Mouse (Mus musculus) midbrain, embryonic 13.5 days (tissue): ENCODE measurements at regions not wholly inside any gene's neighbourhood (a gene's known extent, or its start where the extent isn't known, plus 50 kb on each side); places are given as distances from the start of the nearest gene placed in this dataset.

Source experiments
- ATAC-seq: fragments of 200-750 bp; cut with Nextera tagmentation; 2 replicates; pipeline ENCODE4 v1.8.0; 2017; ENCODE audit warnings: mild to moderate bottlenecking, moderate TSS enrichment, moderate library complexity
- H3K27ac ChIP-seq: fragments of 300-500 bp; sonication (generic); 2 replicates; pipeline ENCODE4 v1.5.1; 2015; ENCODE audit warnings: inconsistent platforms, mild to moderate bottlenecking, moderate library complexity
- H3K27me3 ChIP-seq: fragments of 300-500 bp; sonication (generic); 2 replicates; pipeline ENCODE4 v1.6.1; 2015; ENCODE audit warnings: mild to moderate bottlenecking, inconsistent platforms
- H3K36me3 ChIP-seq: fragments of 300-500 bp; sonication (generic); 2 replicates; pipeline ENCODE4 v1.6.1; 2015; ENCODE audit warnings: mild to moderate bottlenecking, inconsistent platforms
- H3K4me1 ChIP-seq: fragments of 300-500 bp; sonication (generic); replicated peaks from 2 replicates; pipeline ENCODE4 v1.6.1; 2015; ENCODE audit warnings: inconsistent platforms
- H3K4me2 ChIP-seq: fragments of 300-500 bp; sonication (generic); replicated peaks from 2 replicates; pipeline ENCODE4 v1.6.1; 2015; ENCODE audit warnings: moderate library complexity, mild to moderate bottlenecking, inconsistent platforms
- H3K4me3 ChIP-seq: fragments of 300-500 bp; sonication (generic); replicated peaks from 2 replicates; pipeline ENCODE4 v1.5.1; 2015; ENCODE audit warnings: mild to moderate bottlenecking, inconsistent platforms
- H3K9ac ChIP-seq: fragments of 300-500 bp; sonication (generic); replicated peaks from 2 replicates; pipeline ENCODE4 v1.6.1; 2015; ENCODE audit warnings: mild to moderate bottlenecking, inconsistent platforms
- H3K9me3 ChIP-seq: fragments of 300-500 bp; sonication (generic); 2 replicates; pipeline ENCODE4 v1.6.1; 2016; ENCODE audit warnings: mild to moderate bottlenecking, inconsistent platforms
- WGBS: fragments of 180-500 bp; shearing (Covaris S2); methylation state at CpG from one replicate; pipeline ENCODE4 v1.1.7; 2015; 5-methylcytosine and 5-hydroxymethylcytosine counted together

DNA sequence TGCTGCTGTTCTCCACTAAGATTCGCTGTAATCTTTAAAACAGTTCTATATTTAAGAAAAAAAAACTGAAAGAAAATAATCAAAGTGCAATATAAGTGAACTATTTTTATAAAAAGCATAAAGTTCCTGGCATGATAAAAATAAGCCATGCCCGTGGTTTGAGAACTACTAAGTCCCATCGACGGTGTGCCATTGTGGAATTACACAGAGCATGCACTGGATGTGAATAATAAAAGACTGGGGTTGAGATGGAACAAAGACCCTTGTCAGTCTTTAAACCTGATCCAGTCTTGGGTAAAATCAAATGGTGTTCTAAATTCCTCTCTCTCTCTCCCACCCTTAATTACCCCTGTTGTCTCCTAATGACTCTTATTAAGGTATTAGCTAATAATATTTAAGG, 137.7 kb upstream of the Gpc5 start:
- Histone ChIP-seq H3K9ac (no peak overlapping the region), H3K4me1 (peaks cover 11% of the 10 kb centered on the region), H3K36me3 (no peaks in the 10 kb centered on the region), H3K27ac (no peak overlapping the region), H3K4me2 (no peak overlapping the region), H3K27me3 (peaks cover 3% of the 10 kb centered on the region; the same call in 1 of the 2 replicates), H3K4me3 (no peak overlapping the region), H3K9me3 (no peaks in the 10 kb centered on the region)
- no peak for ATAC-seq
- 20% methylated on average over 4 of the region's 4 CpGs for WGBS

DNA sequence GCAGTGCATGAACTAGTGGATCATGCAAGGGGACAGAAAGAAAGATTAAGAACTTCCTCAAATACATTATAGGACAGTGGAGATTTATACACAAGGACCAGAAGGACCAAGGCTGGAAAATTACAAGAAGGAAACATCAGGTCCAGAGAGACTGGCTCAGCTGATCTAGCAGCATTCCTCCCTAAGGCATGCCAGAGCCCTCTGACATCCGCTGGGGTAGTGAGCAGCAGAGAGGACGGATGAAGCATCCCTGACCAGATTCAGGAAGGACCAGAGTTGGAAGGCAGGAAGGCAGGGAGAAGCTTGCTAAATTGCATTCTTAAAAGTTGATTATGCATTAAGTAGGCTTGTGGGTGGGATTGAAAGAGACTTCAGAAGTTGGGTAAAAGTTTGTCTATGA, 136.4 kb upstream of the Gpc5 start:
- no peak overlapping the region for H3K9ac ChIP-seq
- H3K36me3 ChIP-seq: no peaks in the 10 kb centered on the region
- WGBS: 34% methylated on average over 2 of the region's 2 CpGs
- H3K4me3 ChIP-seq: no peak overlapping the region
- no peak overlapping the region for H3K27ac ChIP-seq
- no peak for ATAC-seq
- peaks cover 11% of the 10 kb centered on the region for H3K4me1 ChIP-seq
- H3K9me3 ChIP-seq: no peaks in the 10 kb centered on the region
- peaks cover 3% of the 10 kb centered on the region; the same call in 1 of the 2 replicates for H3K27me3 ChIP-seq
- no peak overlapping the region for H3K4me2 ChIP-seq

DNA sequence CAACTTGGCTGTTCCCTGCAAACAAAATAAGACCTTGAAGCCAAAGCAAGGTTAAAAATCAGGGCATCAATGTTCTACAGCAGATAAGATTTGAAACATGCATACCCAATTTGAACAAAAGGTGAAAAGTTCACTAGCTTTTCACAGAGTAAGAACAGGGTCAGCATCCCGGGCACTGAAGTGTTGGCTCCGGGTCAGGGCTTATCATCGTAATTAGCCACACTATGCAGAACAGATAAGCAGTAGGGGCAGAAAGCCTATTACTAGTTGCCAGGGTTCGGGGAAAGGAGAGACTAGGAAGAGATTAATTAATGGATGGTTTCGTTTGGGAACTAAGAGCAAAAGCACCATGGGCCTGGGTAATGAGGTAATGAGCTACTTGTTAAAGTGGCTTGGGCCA, 131.7 kb upstream of the Gpc5 start:
- Histone ChIP-seq H3K4me1 (no peaks in the 10 kb centered on the region), H3K4me2 (no peak overlapping the region), H3K27ac (no peak overlapping the region), H3K9ac (no peak overlapping the region), H3K4me3 (no peak overlapping the region), H3K9me3 (no peaks in the 10 kb centered on the region), H3K36me3 (no peaks in the 10 kb centered on the region), H3K27me3 (no peaks in the 10 kb centered on the region)
- 33% methylated on average over 5 of the region's 5 CpGs for WGBS
- ATAC-seq: no peak

DNA sequence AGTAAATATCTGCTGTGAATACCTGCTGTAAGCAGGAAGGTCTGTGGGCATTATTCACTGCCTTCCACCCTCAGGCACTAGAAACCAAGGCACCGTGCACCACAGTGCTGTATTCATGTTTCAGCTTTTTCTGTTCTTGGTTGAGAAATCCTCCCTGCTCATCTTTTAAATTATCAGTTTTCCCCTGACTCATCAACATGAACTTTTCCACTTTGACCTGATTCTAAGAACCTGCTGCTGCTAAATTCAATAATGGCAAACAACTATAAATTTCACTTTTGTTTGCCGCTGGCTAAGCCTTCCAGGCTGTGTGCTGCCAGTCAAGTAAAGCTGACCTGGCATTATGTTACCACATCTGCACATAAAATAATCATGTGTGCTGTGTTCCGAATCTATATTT, 126.1 kb upstream of the Gpc5 start:
- Histone ChIP-seq H3K27me3 (no peaks in the 10 kb centered on the region), H3K36me3 (no peaks in the 10 kb centered on the region), H3K4me2 (no peak overlapping the region), H3K4me1 (no peaks in the 10 kb centered on the region), H3K27ac (no peak overlapping the region), H3K9me3 (no peaks in the 10 kb centered on the region), H3K9ac (no peak overlapping the region), H3K4me3 (no peak overlapping the region)
- ATAC-seq: no peak
- WGBS: 81% methylated on average over 3 of the region's 3 CpGs

DNA sequence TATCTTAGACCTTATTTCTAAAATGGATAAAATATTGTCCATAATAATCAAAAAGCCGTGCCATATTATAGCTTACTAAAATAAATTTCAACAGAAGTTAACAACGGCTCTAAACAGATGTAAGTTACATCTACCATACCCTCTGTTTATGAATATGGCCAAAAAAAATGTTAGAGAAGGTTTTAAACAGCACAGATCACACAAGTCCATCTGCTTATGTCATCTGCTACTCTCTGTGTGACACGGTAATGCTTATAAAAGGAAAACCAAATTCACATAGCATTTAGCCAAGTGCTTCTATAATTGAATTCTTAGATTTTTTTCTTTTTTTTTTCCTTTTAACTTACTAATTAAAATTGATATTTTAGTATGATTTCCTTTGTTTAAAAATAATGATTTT, 123.0 kb upstream of the Gpc5 start:
- Histone ChIP-seq H3K36me3 (no peaks in the 10 kb centered on the region), H3K9me3 (no peaks in the 10 kb centered on the region), H3K9ac (no peak overlapping the region), H3K4me3 (no peak overlapping the region), H3K27ac (no peak overlapping the region), H3K4me1 (no peaks in the 10 kb centered on the region), H3K4me2 (no peak overlapping the region), H3K27me3 (no peaks in the 10 kb centered on the region)
- WGBS: 95% methylated on average over 3 of the region's 3 CpGs
- no peak for ATAC-seq

DNA sequence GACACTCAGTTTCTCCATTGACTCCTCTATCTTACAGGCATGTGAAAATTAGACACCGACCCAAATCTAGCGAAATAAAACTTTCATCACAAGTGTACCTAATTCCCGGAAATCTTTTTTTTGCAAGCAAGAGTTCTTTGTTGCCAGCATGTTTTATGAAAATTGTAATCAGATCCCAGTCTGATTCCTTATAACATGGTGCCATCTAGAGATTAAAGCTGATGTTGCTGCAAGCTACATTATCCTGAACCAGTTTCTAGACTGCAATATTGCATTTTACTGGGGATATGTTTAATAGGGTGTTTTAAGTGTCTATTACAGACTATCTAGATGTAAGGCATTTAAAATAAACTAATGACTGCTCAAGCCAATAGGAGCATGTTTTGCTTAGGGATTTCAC, 110.9 kb upstream of the Gpc5 start:
- H3K27me3 ChIP-seq: no peaks in the 10 kb centered on the region
- no peak overlapping the region for H3K9ac ChIP-seq
- H3K4me3 ChIP-seq: no peak overlapping the region
- H3K27ac ChIP-seq: no peak overlapping the region
- no peaks in the 10 kb centered on the region for H3K9me3 ChIP-seq
- 76% methylated on average over 3 of the region's 3 CpGs for WGBS
- ATAC-seq: no peak
- H3K4me2 ChIP-seq: no peak overlapping the region
- H3K36me3 ChIP-seq: no peaks in the 10 kb centered on the region
- no peaks in the 10 kb centered on the region for H3K4me1 ChIP-seq

DNA sequence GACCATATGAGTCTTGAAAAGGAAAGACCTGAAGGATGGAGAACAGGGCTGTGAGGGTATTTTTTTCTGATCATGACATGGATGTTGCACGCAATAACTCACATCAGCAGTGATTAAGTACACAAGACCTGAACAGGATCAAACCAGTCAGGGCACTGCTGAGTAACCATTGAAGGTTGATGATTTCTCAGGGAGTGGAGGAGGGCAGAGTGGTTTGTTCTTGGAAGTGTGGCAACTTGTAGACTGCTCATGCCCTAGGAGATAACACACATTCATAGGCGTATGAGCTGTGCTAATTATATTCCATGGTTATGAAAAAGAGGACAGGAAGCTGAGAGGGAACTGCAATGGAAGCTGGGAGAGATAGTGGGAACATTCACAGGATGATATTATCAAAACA, 88.8 kb upstream of the Gpc5 start:
- H3K4me2 ChIP-seq: no peak overlapping the region
- H3K9me3 ChIP-seq: no peaks in the 10 kb centered on the region
- WGBS: 95% methylated on average over 2 of the region's 2 CpGs
- no peaks in the 10 kb centered on the region for H3K27me3 ChIP-seq
- H3K4me3 ChIP-seq: no peak overlapping the region
- H3K9ac ChIP-seq: no peak overlapping the region
- no peak for ATAC-seq
- no peak overlapping the region for H3K27ac ChIP-seq
- no peaks in the 10 kb centered on the region for H3K36me3 ChIP-seq
- H3K4me1 ChIP-seq: no peaks in the 10 kb centered on the region

DNA sequence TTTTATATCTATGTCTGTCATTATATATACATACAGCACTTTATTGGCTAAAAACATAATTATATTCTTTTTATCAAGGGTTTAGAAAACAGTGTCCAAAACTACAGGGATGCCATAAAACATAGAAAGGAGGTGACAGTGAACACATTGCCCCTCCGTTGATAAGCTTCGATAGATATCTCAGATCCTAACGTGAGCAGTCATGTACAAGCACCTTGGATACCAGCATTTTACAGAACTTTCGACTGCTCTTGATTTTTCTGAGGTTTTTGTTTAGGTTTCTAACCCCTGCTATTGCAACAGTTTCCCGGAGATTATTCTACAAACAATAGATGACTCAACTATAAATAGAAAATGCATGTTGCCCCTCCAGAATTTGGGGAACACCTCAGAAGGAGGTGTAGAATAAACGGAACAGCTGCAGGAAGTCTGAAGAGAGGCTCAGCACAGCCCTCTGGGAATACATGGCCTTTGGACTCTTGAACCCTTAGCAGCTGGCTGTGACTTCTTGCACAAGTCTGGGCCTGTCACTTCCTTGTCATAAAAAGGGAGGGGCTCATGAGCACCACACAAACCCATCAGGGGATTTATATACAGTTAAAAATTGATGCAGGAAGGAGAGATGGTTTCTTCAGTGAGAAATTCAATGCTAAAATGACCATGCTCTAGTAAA, 87.1 kb upstream of the Gpc5 start:
- Histone ChIP-seq H3K4me2 (no peak overlapping the region), H3K9ac (no peak overlapping the region), H3K9me3 (no peaks in the 10 kb centered on the region), H3K4me1 (no peaks in the 10 kb centered on the region), H3K27ac (no peak overlapping the region), H3K27me3 (no peaks in the 10 kb centered on the region), H3K4me3 (no peak overlapping the region), H3K36me3 (no peaks in the 10 kb centered on the region)
- ATAC-seq: no peak
- 82% methylated on average over 6 of the region's 6 CpGs for WGBS

DNA sequence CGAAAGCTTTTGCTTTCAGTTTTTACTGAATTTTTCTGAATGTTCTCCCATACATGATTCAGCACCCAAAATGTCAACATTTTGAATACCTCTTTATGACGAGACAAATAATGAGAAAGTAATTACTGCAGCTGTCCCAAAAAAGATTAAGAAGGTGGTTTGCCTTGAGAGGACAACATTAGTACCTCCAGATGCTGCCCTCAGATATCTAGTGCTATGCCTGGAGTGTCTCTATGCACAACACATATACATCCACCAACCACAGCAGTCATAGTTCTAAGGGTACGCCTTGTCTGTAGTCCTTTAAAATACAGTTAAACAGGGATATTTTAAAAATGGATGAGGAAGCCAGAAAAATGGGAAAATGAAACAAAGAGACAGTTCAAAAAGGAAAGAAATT, 81.1 kb upstream of the Gpc5 start:
- no peak overlapping the region for H3K4me3 ChIP-seq
- no peaks in the 10 kb centered on the region for H3K4me1 ChIP-seq
- no peak for ATAC-seq
- no peak overlapping the region for H3K4me2 ChIP-seq
- 90% methylated on average over 3 of the region's 3 CpGs for WGBS
- no peak overlapping the region for H3K9ac ChIP-seq
- H3K27ac ChIP-seq: no peak overlapping the region
- no peaks in the 10 kb centered on the region for H3K27me3 ChIP-seq
- no peaks in the 10 kb centered on the region for H3K9me3 ChIP-seq
- H3K36me3 ChIP-seq: no peaks in the 10 kb centered on the region

DNA sequence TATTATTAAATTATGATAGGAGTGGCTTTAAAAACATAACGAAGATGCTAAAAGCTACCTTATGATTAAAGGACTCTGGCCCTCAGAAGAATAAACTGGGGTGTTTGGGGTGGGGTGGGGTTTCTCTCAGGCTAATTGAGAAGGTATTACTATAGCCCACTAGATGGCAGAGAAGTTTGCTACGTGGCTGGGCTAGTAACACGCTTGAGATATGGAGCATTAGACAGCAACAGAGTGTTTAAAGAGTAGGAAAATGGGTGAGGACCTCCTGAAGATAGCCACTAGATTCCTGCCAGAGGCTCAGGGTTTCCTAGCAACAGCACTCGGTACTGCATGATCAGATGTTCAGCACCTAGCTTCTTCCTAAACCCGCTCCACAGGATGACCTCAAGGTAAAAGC, 76.7 kb upstream of the Gpc5 start:
- peak; percentile 48; the same call in 1 of the 2 replicates for ATAC-seq
- no peaks in the 10 kb centered on the region for H3K27me3 ChIP-seq
- no peak overlapping the region for H3K27ac ChIP-seq
- WGBS: 30% methylated on average over 5 of the region's 5 CpGs
- no peaks in the 10 kb centered on the region for H3K9me3 ChIP-seq
- no peak overlapping the region for H3K4me2 ChIP-seq
- no peak overlapping the region for H3K9ac ChIP-seq
- no peak overlapping the region for H3K4me3 ChIP-seq
- no peaks in the 10 kb centered on the region for H3K36me3 ChIP-seq
- no peaks in the 10 kb centered on the region for H3K4me1 ChIP-seq

DNA sequence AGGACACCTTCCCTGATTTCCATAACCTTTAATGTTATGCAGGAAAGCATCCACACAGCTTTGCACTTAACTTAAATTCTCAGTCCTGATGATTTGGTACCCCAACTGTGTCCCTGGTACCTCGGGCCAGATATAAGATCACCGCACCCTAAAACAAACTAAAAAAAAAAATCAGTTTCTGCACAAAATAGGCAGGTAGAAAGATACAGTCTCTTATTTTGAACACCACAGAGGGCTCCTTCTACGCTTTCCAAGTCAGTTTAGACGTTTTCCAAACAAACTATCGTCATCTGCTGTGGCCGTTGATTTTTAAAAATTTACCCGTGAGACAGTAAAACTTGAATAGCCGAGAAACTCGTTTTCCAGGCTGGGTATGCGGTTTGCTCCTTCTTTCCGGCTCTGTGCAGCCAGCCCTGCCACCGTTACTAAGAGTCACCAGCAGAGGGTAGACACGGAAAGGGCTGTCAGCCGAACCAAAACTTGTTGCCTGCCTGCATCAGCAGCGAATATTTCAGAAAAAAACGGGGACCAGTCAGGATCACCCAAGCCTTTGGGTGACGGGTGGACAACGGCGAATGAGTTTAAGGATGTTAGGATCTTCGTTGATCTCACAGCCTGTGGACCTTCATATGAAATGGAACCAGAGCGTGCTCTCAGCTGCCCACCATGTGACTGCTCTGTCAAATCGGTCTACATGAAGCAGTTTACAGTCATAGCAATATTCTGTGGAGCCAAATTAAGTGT, 74.4 kb upstream of the Gpc5 start:
- Histone ChIP-seq H3K27ac (no peak overlapping the region), H3K36me3 (no peaks in the 10 kb centered on the region), H3K9me3 (no peaks in the 10 kb centered on the region), H3K4me2 (peak overlapping the region; percentile 58), H3K9ac (no peak overlapping the region), H3K27me3 (no peaks in the 10 kb centered on the region), H3K4me3 (peak overlapping the region; percentile 38), H3K4me1 (no peaks in the 10 kb centered on the region)
- peak; percentile 88 for ATAC-seq
- WGBS: 20% methylated on average over 22 of the region's 22 CpGs

DNA sequence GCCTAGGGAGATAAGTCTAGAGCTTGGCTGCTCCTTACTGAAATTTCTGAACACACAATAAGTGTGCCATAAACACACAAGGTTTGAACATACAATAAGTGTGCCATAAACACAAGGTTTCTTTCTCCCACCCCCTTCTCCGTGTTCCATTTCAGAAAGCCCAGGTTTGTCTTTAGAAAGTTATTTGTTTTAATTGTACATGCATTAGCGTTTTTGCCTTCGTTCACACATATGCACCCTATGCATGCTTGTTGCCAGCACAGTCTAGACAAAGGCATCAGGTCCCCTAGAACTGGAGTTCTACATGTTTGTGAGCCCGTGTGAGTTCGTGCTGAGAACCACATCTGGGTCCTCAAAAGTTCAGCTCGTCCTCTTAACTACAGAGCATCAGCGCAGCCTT, 64.0 kb upstream of the Gpc5 start:
- no peaks in the 10 kb centered on the region for H3K36me3 ChIP-seq
- WGBS: 89% methylated on average over 7 of the region's 7 CpGs
- H3K9me3 ChIP-seq: no peaks in the 10 kb centered on the region
- no peak overlapping the region for H3K4me2 ChIP-seq
- H3K4me1 ChIP-seq: no peaks in the 10 kb centered on the region
- H3K27ac ChIP-seq: no peak overlapping the region
- no peak for ATAC-seq
- no peaks in the 10 kb centered on the region for H3K27me3 ChIP-seq
- no peak overlapping the region for H3K9ac ChIP-seq
- H3K4me3 ChIP-seq: no peak overlapping the region

DNA sequence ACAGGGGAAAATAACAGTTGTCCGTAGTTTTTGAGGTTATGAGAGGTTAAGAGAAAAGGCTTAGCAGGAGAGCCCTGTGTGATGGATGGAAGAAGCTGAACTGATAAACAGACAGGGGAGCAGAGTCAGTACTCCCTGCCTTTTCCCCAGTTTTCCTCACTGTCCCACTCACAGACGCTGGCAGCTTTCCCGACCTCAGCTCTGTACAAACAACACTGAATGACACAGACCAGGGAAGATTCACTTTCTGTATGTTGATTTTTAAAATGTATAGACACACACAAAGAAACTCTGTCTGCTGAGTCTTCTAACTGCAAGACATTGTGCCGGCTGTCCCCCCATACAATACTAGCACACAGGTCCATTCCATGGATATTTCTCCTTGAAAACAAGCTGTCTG, 60.3 kb upstream of the Gpc5 start:
- H3K4me2 ChIP-seq: no peak overlapping the region
- WGBS: 59% methylated on average over 4 of the region's 4 CpGs
- no peak for ATAC-seq

More for the DNA sequence above, 60.3 kb upstream of the Gpc5 start:
- no peak overlapping the region for H3K4me3 ChIP-seq
- H3K4me1 ChIP-seq: no peaks in the 10 kb centered on the region
- H3K9me3 ChIP-seq: no peaks in the 10 kb centered on the region
- H3K27ac ChIP-seq: no peak overlapping the region
- no peak overlapping the region for H3K9ac ChIP-seq
- peaks cover 7% of the 10 kb centered on the region; the same call in 1 of the 2 replicates for H3K27me3 ChIP-seq
- H3K36me3 ChIP-seq: no peaks in the 10 kb centered on the region
